Mouse (Mus musculus) stomach, embryonic 15.5 days (tissue): ENCODE results near the gene Tle3. TPM values are rescaled to one million over a fixed set of nuclear protein-coding genes. Genes with fewer than 3 reads are reported as not detected.
A peak's percentile ranks its signal among the peaks of the same experiment; 100 is the strongest.

Source experiments
- ATAC-seq: fragments of 200-750 bp; cut with Nextera tagmentation; 2 replicates; pipeline ENCODE4 v1.8.0; 2017; ENCODE audit warnings: low read depth, moderate number of reproducible peaks, moderate TSS enrichment; ENCODE audit not compliant: insufficient read depth, low FRiP score
- H3K27ac ChIP-seq: fragments of 300-500 bp; sonication (generic); 2 replicates; pipeline ENCODE4 v1.5.1; 2015; ENCODE audit warnings: mild to moderate bottlenecking, inconsistent platforms
- H3K27me3 ChIP-seq: fragments of 300-500 bp; sonication (generic); replicated peaks from 2 replicates; pipeline ENCODE4 v1.6.1; 2015; ENCODE audit warnings: inconsistent platforms
- H3K36me3 ChIP-seq: fragments of 300-500 bp; sonication (generic); 2 replicates; pipeline ENCODE4 v1.6.1; 2015; ENCODE audit warnings: inconsistent platforms
- H3K4me1 ChIP-seq: fragments of 300-500 bp; sonication (generic); 2 replicates; pipeline ENCODE4 v1.6.1; 2015; ENCODE audit warnings: inconsistent platforms
- H3K4me2 ChIP-seq: fragments of 300-500 bp; sonication (generic); 2 replicates; pipeline ENCODE4 v1.6.1; 2015; ENCODE audit warnings: mild to moderate bottlenecking, inconsistent platforms
- H3K4me3 ChIP-seq: fragments of 300-500 bp; sonication (generic); replicated peaks from 2 replicates; pipeline ENCODE4 v1.5.1; 2015; ENCODE audit warnings: inconsistent platforms
- H3K9ac ChIP-seq: fragments of 300-500 bp; sonication (generic); 2 replicates; pipeline ENCODE4 v1.6.1; 2015; ENCODE audit warnings: inconsistent platforms
- H3K9me3 ChIP-seq: fragments of 300-500 bp; sonication (generic); 2 replicates; pipeline ENCODE4 v1.6.1; 2016; ENCODE audit warnings: inconsistent platforms
- WGBS: fragments of 180-500 bp; shearing (Covaris S2); methylation state at CpG from one replicate; pipeline ENCODE4 v1.1.7; 2015; 5-methylcytosine and 5-hydroxymethylcytosine counted together
- polyA plus RNA-seq: library from polyadenylated mRNA; unstranded; fragments of >200 nt; fragmentation: Nextera tagmentation; extraction: Ambion mirVana; gene quantifications from 2 replicates; pipeline ENCODE4 v1.2.1, GENCODE M21; 2015

Tle3 gene
- polyA plus RNA-seq, 1 experiment from 2014 or later = 24.3 TPM

DNA sequence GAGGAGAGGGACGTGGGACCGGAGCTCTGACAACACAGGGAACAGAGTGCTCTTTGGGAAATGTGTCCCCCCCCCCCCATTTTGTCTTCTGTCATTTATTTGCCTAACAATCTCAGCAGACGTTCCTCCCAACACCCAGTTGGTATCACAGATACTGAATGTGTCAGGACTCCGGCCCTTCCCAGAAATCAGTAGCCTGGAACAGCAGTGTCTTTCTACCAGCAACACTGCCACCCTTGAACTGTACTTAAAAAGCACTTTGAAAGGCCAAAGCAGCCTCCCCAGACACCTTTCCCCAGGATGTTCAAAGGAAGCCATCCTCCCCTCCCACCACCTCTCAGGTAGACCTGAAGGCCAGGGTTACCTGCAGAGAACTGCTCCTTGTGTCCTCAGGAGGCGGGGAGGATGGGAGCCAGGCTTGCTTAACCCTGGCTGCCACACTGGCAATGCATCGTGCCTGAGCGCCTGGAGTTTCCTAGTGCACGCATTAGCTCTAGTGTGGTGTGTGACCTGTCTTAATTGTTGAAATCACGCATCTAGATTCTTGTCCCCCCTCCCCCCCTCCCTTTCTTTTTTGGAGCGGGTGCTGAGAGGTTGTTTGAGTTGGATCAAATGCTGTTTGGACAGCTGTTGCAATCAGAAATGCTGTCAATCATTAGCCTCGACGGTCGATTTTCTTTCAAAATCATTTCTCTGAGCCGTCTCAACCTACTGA is 16.7 kb downstream of the Tle3 start:
- no peak overlapping the region for H3K9ac ChIP-seq
- peaks cover 53% of the 10 kb centered on the region for H3K4me1 ChIP-seq
- 56% methylated on average over 14 of the region's 14 CpGs for WGBS
- no peaks in the 10 kb centered on the region for H3K9me3 ChIP-seq
- H3K27me3 ChIP-seq = no peaks in the 10 kb centered on the region
- peak; percentile 19; the same call in 1 of the 2 replicates for ATAC-seq
- H3K36me3 ChIP-seq = peaks cover 24% of the 10 kb centered on the region
- no peak overlapping the region for H3K4me3 ChIP-seq
- no peak overlapping the region for H3K4me2 ChIP-seq
- no peak overlapping the region for H3K27ac ChIP-seq

DNA sequence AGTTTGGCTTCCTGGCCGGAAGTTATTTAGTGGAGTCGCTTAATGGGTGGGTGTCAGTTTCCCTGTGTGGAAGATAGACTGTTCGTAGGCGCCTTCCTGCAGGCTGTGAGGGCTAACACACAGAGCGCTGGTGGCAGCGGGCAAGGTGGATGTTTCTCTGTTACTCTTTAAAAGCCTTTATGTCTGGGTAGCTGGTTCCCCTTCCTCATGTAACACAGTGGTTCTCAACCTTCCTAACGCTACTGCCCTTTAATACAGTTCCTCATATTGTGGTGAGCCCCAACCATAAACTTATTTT is 17.2 kb downstream of the Tle3 start:
- peaks cover 48% of the 10 kb centered on the region for H3K4me1 ChIP-seq
- H3K9me3 ChIP-seq = no peaks in the 10 kb centered on the region
- no peak overlapping the region for H3K4me2 ChIP-seq
- H3K27ac ChIP-seq = no peak overlapping the region
- no peak overlapping the region for H3K9ac ChIP-seq
- ATAC-seq = no peak
- no peaks in the 10 kb centered on the region for H3K27me3 ChIP-seq
- WGBS = 65% methylated on average over 7 of the region's 7 CpGs
- H3K4me3 ChIP-seq = no peak overlapping the region
- peaks cover 27% of the 10 kb centered on the region for H3K36me3 ChIP-seq

DNA sequence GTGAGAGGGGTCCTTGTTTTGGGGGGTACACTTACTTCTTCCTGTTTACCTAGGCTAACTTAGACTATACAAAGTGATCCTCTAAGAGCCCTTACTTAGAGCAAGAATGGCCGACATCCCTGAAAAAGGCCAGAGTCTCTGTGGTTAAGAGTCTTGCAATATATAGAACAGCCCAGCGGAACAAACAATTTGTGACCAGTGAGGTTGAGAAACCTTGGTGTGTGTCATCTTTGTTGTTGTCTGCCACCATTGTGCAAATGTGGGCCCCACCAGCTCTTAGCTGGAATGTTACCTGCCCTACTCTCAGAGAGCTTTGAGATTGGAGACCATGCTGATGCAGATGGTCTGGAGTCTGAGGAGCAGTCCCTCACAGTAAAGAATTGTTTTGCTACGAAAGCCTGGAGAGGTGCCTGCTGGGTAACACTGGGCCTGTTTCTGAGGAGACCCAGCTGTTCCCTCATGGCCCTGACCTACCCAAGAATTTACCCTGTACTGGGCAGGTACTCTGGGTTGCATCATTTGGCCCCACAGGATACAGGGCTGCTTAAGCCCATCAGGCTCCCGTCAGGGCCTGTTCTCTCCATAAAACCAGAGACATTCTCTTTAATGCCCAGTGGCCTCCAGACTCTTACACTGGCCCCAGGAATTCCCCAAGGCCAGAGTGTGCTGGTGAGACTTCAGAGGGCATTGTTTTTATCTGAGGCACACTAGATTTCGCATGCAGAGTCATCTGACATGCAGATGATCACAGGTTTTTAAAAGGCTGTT is 19.6 kb downstream of the Tle3 start:
- peaks cover 36% of the 10 kb centered on the region for H3K4me1 ChIP-seq
- WGBS = 69% methylated on average over 5 of the region's 5 CpGs
- H3K4me3 ChIP-seq = no peak overlapping the region
- no peak overlapping the region for H3K27ac ChIP-seq
- H3K27me3 ChIP-seq = no peaks in the 10 kb centered on the region
- no peak overlapping the region for H3K9ac ChIP-seq
- no peaks in the 10 kb centered on the region for H3K9me3 ChIP-seq
- H3K4me2 ChIP-seq = no peak overlapping the region
- ATAC-seq = no peak
- peaks cover 31% of the 10 kb centered on the region for H3K36me3 ChIP-seq

DNA sequence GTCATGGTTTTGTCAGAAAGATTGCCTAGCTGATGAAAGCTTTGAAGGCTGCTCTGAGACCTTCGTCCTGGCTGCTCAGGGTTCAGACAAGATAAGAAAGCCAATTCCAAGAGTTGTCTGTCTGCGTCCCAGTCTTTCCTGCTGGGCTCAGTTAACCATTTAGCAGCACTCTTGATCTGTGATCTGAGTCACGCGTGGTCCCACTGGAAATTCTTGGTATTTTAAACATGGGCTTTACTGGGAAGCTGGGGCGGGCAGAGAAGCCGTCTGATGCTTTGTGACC is 20.1 kb downstream of the Tle3 start:
- WGBS = 83% methylated on average over 6 of the region's 6 CpGs
- H3K4me3 ChIP-seq = no peak overlapping the region
- H3K4me1 ChIP-seq = peaks cover 41% of the 10 kb centered on the region
- H3K9me3 ChIP-seq = no peaks in the 10 kb centered on the region
- no peak overlapping the region for H3K27ac ChIP-seq
- no peaks in the 10 kb centered on the region for H3K27me3 ChIP-seq
- peaks cover 29% of the 10 kb centered on the region for H3K36me3 ChIP-seq
- ATAC-seq = no peak
- H3K9ac ChIP-seq = no peak overlapping the region
- no peak overlapping the region for H3K4me2 ChIP-seq

DNA sequence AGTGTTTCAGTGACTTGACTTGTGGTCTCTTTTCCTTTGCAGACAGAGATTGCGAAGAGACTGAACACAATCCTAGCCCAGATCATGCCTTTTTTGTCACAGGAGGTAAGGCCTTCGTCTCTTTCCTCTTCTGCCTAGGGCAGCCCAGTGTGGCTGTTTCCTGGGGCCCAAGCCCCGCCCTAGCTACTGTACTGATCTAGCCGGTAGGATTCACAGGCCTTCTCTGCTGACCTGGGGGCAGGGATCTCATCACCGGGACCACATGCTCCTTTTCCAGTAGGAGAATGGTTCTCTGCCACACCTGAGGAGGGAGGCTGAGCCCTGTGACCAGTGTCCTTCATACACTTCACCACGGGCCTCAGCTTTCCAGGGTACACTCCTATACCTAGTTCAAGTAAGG is 21.0 kb downstream of the Tle3 start:
- ATAC-seq = no peak
- Histone ChIP-seq H3K27ac (no peak overlapping the region), H3K9me3 (no peaks in the 10 kb centered on the region), H3K4me2 (no peak overlapping the region), H3K36me3 (peaks cover 29% of the 10 kb centered on the region), H3K9ac (no peak overlapping the region), H3K4me1 (peaks cover 35% of the 10 kb centered on the region), H3K27me3 (no peaks in the 10 kb centered on the region), H3K4me3 (no peak overlapping the region)
- 76% methylated on average over 6 of the region's 6 CpGs for WGBS

DNA sequence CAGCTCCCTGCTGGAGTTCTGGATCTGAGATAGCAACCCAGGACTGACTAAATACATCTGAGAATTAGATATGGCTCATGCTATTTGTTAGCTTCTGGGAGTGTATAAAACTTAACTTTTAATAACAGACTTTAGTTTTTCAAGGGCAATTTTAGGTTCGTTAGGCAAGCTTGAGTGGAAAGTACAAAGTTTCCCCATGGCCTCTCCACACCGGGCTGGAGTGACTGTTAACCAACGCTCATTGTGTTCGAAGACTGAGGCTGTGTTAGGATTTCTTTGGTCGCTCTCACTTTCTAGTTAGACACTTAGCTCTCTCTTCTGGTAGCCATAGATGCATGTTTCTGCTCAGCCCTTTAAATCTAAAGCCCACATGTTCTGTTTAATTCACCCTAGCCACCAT is 21.7 kb downstream of the Tle3 start:
- Histone ChIP-seq H3K27me3 (no peaks in the 10 kb centered on the region), H3K4me2 (no peak overlapping the region), H3K9me3 (no peaks in the 10 kb centered on the region), H3K9ac (no peak overlapping the region), H3K4me3 (no peak overlapping the region), H3K4me1 (peaks cover 31% of the 10 kb centered on the region), H3K36me3 (peaks cover 36% of the 10 kb centered on the region), H3K27ac (no peak overlapping the region)
- no peak for ATAC-seq
- 96% methylated on average over 5 of the region's 5 CpGs for WGBS

DNA sequence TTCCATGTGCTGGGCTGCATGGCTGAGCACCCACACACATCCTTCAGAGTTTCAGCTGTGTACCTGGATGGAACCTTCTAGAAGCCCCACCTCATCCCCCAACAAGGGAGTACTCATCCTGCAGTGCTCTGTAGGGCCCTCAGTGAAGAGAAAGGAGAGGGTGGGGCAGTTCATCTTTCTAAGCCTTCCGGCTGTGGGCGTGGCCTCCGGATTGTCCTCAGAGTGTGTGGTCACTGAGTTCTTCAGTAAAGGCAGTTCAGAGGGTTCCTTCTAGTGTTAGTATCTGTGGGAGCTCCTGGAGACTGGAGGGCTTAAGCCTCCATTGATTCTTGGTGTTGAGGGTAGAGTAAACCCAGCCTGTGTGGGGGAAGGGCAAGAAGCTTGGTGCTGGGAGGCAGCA is 22.9 kb downstream of the Tle3 start:
- H3K27me3 ChIP-seq = no peaks in the 10 kb centered on the region
- no peak overlapping the region for H3K4me3 ChIP-seq
- no peak for ATAC-seq
- H3K4me2 ChIP-seq = no peak overlapping the region
- H3K27ac ChIP-seq = no peak overlapping the region
- no peaks in the 10 kb centered on the region for H3K9me3 ChIP-seq
- WGBS = 77% methylated on average over 3 of the region's 3 CpGs
- no peak overlapping the region for H3K9ac ChIP-seq
- H3K4me1 ChIP-seq = peaks cover 22% of the 10 kb centered on the region; the same call in 1 of the 2 replicates
- H3K36me3 ChIP-seq = peaks cover 33% of the 10 kb centered on the region

DNA sequence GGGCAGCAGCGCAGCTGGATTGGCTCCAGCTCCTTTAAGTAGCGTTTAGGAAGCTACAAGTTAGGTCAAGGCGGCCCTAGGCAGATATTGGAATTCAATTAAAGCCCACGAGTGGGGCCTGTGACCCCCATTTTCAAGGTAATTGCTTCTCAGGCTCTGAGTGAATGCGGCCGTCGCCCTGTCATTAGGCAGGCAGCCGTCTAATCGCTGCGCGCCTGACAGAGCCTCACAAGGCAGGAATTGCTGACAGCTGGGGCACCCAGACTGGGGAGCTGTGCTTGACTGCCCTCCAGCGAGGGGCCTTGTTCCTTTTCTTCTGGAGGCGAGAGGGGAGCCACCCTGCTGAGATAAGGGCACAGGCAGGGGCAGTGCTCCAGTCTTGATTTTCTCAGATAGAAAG is 24.3 kb downstream of the Tle3 start:
- H3K9ac ChIP-seq = no peak overlapping the region
- no peak overlapping the region for H3K4me2 ChIP-seq
- no peaks in the 10 kb centered on the region for H3K27me3 ChIP-seq
- no peaks in the 10 kb centered on the region for H3K9me3 ChIP-seq
- ATAC-seq = no peak
- H3K4me1 ChIP-seq = peaks cover 26% of the 10 kb centered on the region
- H3K4me3 ChIP-seq = no peak overlapping the region
- H3K36me3 ChIP-seq = peaks cover 35% of the 10 kb centered on the region
- 59% methylated on average over 13 of the region's 13 CpGs for WGBS
- no peak overlapping the region for H3K27ac ChIP-seq

DNA sequence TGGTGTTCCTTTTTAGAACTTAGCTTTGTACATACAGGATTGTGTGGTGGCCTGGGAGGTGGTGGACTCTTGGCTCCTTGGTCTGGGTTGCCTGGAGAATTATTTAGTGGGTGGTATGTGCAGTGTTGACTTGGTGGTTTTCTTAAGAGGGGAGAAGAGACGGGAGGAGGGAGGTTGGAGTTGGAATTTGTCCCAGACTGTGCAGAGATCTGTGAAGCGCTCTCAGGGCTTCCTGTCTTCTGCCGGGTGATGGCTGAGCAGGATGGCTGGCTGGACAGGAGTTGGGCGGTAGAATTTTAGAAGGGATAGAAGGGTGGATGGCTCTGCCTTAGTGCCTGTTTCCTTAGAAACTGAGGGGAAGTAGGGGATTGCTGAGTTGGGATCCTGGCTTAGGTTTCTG is 25.0 kb downstream of the Tle3 start:
- Histone ChIP-seq H3K27me3 (no peaks in the 10 kb centered on the region), H3K36me3 (peaks cover 41% of the 10 kb centered on the region)

DNA sequence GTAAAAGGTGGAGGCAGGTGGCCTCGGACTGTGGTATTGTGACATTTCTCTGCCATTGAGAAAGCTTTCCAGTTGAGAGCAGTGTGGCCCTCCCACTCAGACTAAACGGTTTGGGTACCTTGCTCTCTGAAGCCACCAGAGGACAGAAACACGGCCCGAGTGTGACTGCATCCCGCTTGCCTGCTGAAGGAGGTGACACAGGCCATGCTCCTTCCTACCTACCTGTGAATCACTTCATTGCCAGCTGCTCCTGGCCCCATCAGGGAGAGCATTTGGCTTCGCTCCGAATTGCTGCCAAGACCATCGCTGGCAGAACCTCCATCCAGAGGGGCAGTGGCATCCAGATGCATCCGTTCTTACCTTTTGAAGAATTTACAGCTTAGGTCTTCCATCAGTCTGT is 26.0 kb downstream of the Tle3 start:
- Histone ChIP-seq H3K4me3 (no peak overlapping the region), H3K9me3 (no peaks in the 10 kb centered on the region), H3K4me2 (no peak overlapping the region), H3K4me1 (peaks cover 28% of the 10 kb centered on the region), H3K27me3 (no peaks in the 10 kb centered on the region), H3K36me3 (peaks cover 44% of the 10 kb centered on the region), H3K27ac (no peak overlapping the region), H3K9ac (no peak overlapping the region)
- 86% methylated on average over 9 of the region's 9 CpGs for WGBS
- ATAC-seq = no peak

More for the DNA sequence above, 25.0 kb downstream of the Tle3 start:
- Histone ChIP-seq H3K4me2 (no peak overlapping the region), H3K4me3 (no peak overlapping the region), H3K4me1 (peaks cover 28% of the 10 kb centered on the region), H3K27ac (no peak overlapping the region), H3K9ac (no peak overlapping the region), H3K9me3 (no peaks in the 10 kb centered on the region)
- ATAC-seq = no peak
- WGBS = 56% methylated on average over 4 of the region's 4 CpGs

DNA sequence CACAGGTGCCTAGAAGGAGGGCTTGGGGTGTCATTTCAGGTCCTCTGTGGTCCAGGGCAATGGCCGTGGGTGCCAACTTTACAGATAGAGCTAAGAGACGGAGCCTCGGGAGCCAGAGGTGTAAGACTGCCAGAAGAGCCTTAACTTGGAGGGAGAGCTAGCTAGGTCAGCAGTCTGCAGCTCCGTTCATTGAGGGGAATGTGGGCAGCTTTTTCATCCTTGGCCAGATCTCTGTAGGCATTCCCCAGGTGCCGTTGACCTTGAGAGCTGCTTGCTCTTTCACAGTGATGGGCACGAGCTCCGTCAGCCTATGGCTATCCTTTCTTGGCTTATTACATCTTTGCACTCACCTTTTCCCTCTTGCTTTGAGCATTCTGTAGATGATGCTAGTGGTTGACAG is 28.0 kb downstream of the Tle3 start:
- H3K36me3 ChIP-seq = peaks cover 25% of the 10 kb centered on the region
- H3K27me3 ChIP-seq = no peaks in the 10 kb centered on the region
- no peak overlapping the region for H3K4me2 ChIP-seq
- WGBS = 90% methylated on average over 7 of the region's 7 CpGs
- no peak overlapping the region for H3K9ac ChIP-seq
- H3K27ac ChIP-seq = no peak overlapping the region
- no peak for ATAC-seq
- no peak overlapping the region for H3K4me3 ChIP-seq
- H3K9me3 ChIP-seq = no peaks in the 10 kb centered on the region
- H3K4me1 ChIP-seq = peaks cover 43% of the 10 kb centered on the region

DNA sequence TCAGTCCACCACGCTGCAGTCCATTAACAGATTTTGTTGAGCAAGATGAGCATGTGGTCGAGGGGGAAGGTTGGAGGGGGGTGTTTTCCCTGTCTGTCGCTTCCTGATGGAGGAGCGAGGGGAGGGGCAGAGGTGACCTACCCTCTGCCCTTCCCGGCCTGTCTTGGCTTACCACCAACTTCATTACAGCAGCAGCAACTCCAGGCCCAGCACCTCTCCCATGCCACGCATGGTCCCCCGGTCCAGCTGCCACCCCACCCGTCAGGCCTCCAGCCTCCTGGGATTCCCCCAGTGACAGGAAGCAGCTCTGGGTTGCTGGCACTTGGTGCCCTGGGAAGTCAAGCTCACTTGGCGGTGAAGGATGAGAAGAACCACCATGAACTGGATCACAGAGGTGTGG is 29.5 kb downstream of the Tle3 start:
- H3K4me3 ChIP-seq = no peak overlapping the region
- H3K9ac ChIP-seq = no peak overlapping the region
- H3K27me3 ChIP-seq = no peaks in the 10 kb centered on the region
- H3K4me2 ChIP-seq = no peak overlapping the region
- H3K36me3 ChIP-seq = peaks cover 36% of the 10 kb centered on the region
- no peak overlapping the region for H3K27ac ChIP-seq
- WGBS = 62% methylated on average over 9 of the region's 9 CpGs
- ATAC-seq = no peak
- H3K4me1 ChIP-seq = peaks cover 46% of the 10 kb centered on the region
- H3K9me3 ChIP-seq = no peaks in the 10 kb centered on the region
